Mouse (Mus musculus) midbrain, embryonic 15.5 days (tissue): ENCODE measurements around the gene Gm12355. TPM values are rescaled to one million over a fixed set of nuclear protein-coding genes. Genes with fewer than 3 reads are reported as not detected.
A peak's percentile ranks its signal among the peaks of the same experiment; 100 is the strongest.

ENCODE experiments used
- ATAC-seq: fragments of 200-750 bp; cut with Nextera tagmentation; replicated peaks from 2 replicates; pipeline ENCODE4 v1.8.0; 2017; ENCODE audit warnings: moderate TSS enrichment
- H3K27ac ChIP-seq: fragments of 300-500 bp; sonication (generic); 2 replicates; pipeline ENCODE4 v1.5.1; 2015; ENCODE audit warnings: mild to moderate bottlenecking, inconsistent platforms
- H3K27me3 ChIP-seq: fragments of 300-500 bp; sonication (generic); replicated peaks from 2 replicates; pipeline ENCODE4 v1.6.1; 2015; ENCODE audit warnings: inconsistent platforms
- H3K36me3 ChIP-seq: fragments of 300-500 bp; sonication (generic); replicated peaks from 2 replicates; pipeline ENCODE4 v1.6.1; 2015; ENCODE audit warnings: inconsistent platforms
- H3K4me1 ChIP-seq: fragments of 300-500 bp; sonication (generic); 2 replicates; pipeline ENCODE4 v1.6.1; 2015; ENCODE audit warnings: inconsistent platforms
- H3K4me2 ChIP-seq: fragments of 300-500 bp; sonication (generic); 2 replicates; pipeline ENCODE4 v1.6.1; 2015; ENCODE audit warnings: inconsistent platforms, mild to moderate bottlenecking, moderate library complexity
- H3K4me3 ChIP-seq: fragments of 300-500 bp; sonication (generic); 2 replicates; pipeline ENCODE4 v1.5.1; 2015; ENCODE audit warnings: mild to moderate bottlenecking, inconsistent platforms
- H3K9ac ChIP-seq: fragments of 300-500 bp; sonication (generic); 2 replicates; pipeline ENCODE4 v1.6.1; 2015; ENCODE audit warnings: mild to moderate bottlenecking, inconsistent platforms
- H3K9me3 ChIP-seq: fragments of 300-500 bp; sonication (generic); 2 replicates; pipeline ENCODE4 v1.6.1; 2016; ENCODE audit warnings: inconsistent platforms
- WGBS: fragments of 180-500 bp; shearing (Covaris S2); methylation state at CpG from one replicate; pipeline ENCODE4 v1.1.7; 2015; ENCODE audit warnings: mixed read lengths; 5-methylcytosine and 5-hydroxymethylcytosine counted together
- polyA plus RNA-seq: library from polyadenylated mRNA; unstranded; fragments of >200 nt; fragmentation: Nextera tagmentation; extraction: Ambion mirVana; gene quantifications from 2 replicates; pipeline ENCODE4 v1.2.1, GENCODE M21; 2015

The Gm12355 gene
- polyA plus RNA-seq, 1 experiment from 2014 or later: 0.66 TPM

DNA sequence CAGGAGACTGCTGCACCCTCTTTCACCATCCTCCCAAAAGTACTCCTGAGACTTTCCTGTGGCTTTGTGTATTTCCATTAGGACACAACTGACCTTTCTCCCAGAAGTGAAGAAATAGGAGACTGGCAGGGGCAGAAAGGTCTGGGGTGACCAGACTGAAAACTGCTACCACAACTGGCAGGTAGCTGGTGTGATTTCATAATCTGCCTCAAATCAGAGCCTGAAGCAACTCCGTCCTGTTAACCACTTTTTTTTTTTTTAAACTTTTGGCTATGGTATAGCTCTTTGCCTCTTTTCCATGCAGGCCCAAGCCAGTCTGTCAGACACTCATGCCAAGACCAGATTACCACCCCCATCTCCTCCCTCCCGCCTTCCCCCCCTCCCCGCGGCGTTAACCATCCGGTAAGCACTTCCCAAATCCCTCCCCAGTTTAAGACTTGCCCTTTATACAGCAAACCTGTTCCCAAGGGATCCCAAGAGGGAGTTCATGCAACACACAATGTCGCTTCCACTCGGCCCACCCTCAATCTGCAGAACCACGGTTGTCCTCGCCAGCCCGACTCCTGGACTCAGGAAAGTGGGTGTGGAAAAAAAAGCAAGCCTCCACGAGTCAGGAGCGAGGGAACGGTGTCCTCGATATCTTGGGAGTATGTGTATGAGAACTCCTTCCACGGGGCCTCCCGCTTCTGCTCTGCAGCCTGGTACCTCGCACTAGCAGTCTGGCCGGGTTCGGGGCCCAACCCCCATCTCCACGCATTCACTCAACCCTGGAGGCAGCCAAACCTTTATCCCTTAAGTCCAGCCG, 39.2 kb downstream of the Gm12355 start:
- under 1% methylated on average over 22 of the region's 22 CpGs for WGBS
- Histone ChIP-seq H3K4me1 (peaks cover 36% of the 10 kb centered on the region), H3K36me3 (peaks cover 13% of the 10 kb centered on the region; the same call in 1 of the 2 replicates)

DNA sequence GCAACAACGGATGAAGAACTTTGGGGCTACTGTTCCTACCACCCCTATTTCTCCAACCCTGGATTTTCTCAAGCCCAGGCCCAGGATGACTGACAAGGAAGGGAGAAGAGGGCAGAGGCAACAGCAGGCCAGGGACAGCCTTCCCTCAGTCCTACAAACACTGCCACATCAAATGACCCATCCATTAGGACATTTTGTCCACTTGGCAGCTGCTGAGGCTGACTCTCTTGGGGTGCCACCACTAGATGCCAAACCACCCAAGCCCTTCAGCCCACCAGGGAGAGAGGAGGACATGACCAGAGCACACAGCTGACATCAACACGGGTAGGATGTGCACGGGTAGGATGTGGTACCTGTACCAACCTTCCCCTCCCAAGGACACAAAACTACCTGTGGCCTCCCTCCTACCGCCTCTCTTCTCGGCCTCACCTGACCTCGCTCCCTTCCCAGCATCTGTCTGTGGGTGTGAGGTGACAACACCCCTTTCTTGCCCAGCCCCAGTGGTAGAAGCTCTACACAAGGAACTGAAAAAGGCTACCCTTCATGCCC, 40.8 kb downstream of the Gm12355 start:
- H3K4me1 ChIP-seq: peaks cover 36% of the 10 kb centered on the region
- WGBS: 92% methylated on average over 6 of the region's 6 CpGs
- 0 out of 2 replicates have a peak overlapping the region, but pooled peaks have one; percentile 73 for H3K4me2 ChIP-seq
- H3K9ac ChIP-seq: no peak overlapping the region
- no peaks in the 10 kb centered on the region for H3K9me3 ChIP-seq
- no peak overlapping the region for H3K4me3 ChIP-seq
- ATAC-seq: no peak
- no peak overlapping the region for H3K27ac ChIP-seq
- H3K36me3 ChIP-seq: peaks cover 16% of the 10 kb centered on the region; the same call in 1 of the 2 replicates
- H3K27me3 ChIP-seq: no peaks in the 10 kb centered on the region

More for the DNA sequence above, 39.2 kb downstream of the Gm12355 start:
- Histone ChIP-seq H3K27ac (peak overlapping the region; percentile 87), H3K4me3 (peak overlapping the region; percentile 87), H3K27me3 (no peaks in the 10 kb centered on the region), H3K4me2 (peak overlapping the region; percentile 73), H3K9me3 (no peaks in the 10 kb centered on the region), H3K9ac (peak overlapping the region; percentile 87)
- peak; percentile 46 for ATAC-seq

DNA sequence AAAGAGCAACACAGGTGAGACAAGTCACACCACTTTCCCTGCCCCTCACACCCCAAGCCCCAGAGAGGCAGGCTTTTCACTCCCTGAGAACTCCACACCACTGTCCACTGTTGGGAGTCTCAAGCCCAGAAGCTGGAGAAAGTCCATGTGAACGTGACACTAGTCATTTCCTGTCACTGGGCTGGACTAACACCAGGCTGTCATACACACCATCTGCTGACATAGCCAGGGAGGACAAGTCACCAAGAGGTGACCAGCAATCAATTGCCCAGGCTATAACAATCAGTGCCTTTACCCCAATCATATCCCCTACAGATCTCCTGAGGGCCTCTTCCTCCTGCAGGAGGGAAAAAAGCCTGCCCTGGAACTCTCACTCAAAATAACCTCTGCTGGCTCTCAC, 41.3 kb downstream of the Gm12355 start:
- Histone ChIP-seq H3K4me3 (no peak overlapping the region), H3K27ac (no peak overlapping the region), H3K27me3 (no peaks in the 10 kb centered on the region), H3K36me3 (peaks cover 16% of the 10 kb centered on the region; the same call in 1 of the 2 replicates), H3K9me3 (no peaks in the 10 kb centered on the region), H3K4me2 (no peak overlapping the region), H3K9ac (no peak overlapping the region), H3K4me1 (peaks cover 36% of the 10 kb centered on the region)
- no peak for ATAC-seq
- WGBS: 79% methylated on average over 1 of the region's 1 CpGs

DNA sequence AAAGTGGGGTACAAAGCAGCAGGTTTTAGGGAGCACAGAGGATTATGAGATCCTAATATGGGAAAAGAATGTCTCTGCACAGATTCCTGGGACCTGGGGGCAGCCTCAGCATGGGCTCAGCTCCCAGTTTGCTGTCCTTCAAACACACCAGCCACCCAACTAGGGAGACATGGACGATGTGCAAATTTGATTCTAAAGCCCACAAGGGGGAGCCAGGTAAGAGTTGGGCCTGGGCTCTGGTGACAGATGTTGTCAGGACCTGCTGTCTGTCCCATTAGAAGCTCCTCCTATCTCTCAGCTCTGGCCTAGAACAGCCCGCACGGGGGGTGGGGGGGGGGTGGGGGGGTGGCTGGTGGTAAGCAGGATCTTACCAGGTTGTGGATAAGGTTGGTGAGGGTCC, 41.9 kb downstream of the Gm12355 start:
- Histone ChIP-seq H3K4me1 (peaks cover 36% of the 10 kb centered on the region), H3K36me3 (peaks cover 16% of the 10 kb centered on the region; the same call in 1 of the 2 replicates), H3K9me3 (no peaks in the 10 kb centered on the region), H3K4me2 (no peak overlapping the region), H3K9ac (no peak overlapping the region), H3K27me3 (no peaks in the 10 kb centered on the region), H3K27ac (no peak overlapping the region), H3K4me3 (no peak overlapping the region)
- no peak for ATAC-seq
- 38% methylated on average over 3 of the region's 3 CpGs for WGBS

DNA sequence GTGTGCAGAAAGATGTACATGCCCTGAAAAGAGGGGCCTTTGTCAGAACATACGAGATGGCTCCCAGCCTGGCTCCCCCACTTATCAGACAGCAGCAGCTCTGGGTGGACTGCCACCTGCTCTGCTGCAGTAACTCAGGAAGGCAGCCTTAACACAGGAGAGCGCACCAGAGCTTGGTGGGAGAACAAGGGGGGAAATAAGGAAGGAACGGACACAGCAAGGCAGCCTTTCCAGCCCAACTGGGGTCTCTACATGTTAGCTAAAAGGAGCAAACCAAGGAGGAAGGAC, 42.3 kb downstream of the Gm12355 start:
- H3K4me2 ChIP-seq: no peak overlapping the region
- WGBS: 93% methylated on average over 3 of the region's 3 CpGs
- peaks cover 32% of the 10 kb centered on the region for H3K4me1 ChIP-seq
- no peaks in the 10 kb centered on the region for H3K9me3 ChIP-seq
- H3K27me3 ChIP-seq: no peaks in the 10 kb centered on the region
- peaks cover 16% of the 10 kb centered on the region; the same call in 1 of the 2 replicates for H3K36me3 ChIP-seq
- no peak for ATAC-seq
- H3K27ac ChIP-seq: no peak overlapping the region
- H3K4me3 ChIP-seq: no peak overlapping the region
- H3K9ac ChIP-seq: no peak overlapping the region

DNA sequence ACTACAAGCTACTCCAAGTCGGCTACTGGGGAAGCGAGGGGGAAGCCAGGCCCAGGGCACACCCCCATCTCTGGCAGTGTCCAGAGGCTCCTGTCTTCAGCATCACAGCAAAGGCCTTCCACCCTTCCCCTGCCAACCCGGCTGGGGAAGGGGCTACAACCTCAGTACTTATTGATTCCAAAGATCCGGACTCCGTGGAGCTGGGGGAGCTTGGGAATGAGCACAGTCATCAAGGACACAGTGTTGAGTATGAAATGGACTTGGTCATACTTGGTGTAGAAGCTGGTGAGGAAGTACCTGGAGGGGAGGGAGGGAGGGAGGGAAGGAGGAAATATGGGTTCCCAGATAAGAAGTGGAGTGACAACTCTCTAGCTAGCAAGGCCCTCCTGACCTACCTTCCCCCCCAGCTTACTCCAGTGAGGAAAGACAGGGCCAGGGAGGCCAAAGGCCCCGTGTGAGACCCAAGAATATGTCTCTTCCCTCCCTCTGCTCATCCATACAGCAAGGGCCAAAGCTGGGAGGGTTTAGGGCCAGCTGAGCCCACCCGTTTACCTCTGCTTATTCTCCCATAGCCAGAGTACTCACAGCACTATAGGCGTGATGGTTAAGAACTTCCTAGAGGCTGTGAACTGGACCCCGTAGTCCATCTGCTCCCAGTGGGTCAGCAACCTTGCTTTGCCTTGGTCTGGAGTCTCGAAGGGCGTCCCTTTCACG, 42.8 kb downstream of the Gm12355 start:
- H3K4me3 ChIP-seq: no peak overlapping the region
- ATAC-seq: no peak
- H3K4me1 ChIP-seq: peaks cover 27% of the 10 kb centered on the region
- no peak overlapping the region for H3K9ac ChIP-seq
- WGBS: 91% methylated on average over 12 of the region's 12 CpGs
- H3K27ac ChIP-seq: no peak overlapping the region
- H3K9me3 ChIP-seq: no peaks in the 10 kb centered on the region
- no peak overlapping the region for H3K4me2 ChIP-seq
- H3K36me3 ChIP-seq: peaks cover 16% of the 10 kb centered on the region; the same call in 1 of the 2 replicates
- H3K27me3 ChIP-seq: no peaks in the 10 kb centered on the region

DNA sequence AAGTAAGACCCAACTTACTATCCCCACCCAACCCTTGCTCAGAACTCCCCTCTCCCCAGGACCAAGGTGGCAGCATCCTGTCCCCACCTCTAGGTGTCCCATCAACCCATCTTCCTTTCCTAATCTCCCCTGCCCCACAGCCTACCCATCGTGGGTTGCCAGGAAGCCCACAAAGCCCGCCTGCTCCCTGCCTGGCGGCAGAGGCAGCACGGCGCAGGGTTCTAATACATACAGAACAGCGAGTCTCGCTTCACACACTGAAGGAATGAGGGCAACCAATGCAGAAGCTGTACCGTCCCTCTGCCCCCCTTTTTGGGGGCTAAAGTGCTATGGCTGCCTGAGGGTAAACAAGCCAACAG, 43.5 kb downstream of the Gm12355 start:
- no peak overlapping the region for H3K4me2 ChIP-seq
- WGBS: 75% methylated on average over 8 of the region's 8 CpGs
- H3K36me3 ChIP-seq: peaks cover 16% of the 10 kb centered on the region; the same call in 1 of the 2 replicates
- ATAC-seq: no peak
- H3K9me3 ChIP-seq: no peaks in the 10 kb centered on the region
- H3K27me3 ChIP-seq: no peaks in the 10 kb centered on the region
- H3K4me3 ChIP-seq: no peak overlapping the region
- H3K9ac ChIP-seq: no peak overlapping the region
- H3K27ac ChIP-seq: no peak overlapping the region
- peaks cover 23% of the 10 kb centered on the region for H3K4me1 ChIP-seq

DNA sequence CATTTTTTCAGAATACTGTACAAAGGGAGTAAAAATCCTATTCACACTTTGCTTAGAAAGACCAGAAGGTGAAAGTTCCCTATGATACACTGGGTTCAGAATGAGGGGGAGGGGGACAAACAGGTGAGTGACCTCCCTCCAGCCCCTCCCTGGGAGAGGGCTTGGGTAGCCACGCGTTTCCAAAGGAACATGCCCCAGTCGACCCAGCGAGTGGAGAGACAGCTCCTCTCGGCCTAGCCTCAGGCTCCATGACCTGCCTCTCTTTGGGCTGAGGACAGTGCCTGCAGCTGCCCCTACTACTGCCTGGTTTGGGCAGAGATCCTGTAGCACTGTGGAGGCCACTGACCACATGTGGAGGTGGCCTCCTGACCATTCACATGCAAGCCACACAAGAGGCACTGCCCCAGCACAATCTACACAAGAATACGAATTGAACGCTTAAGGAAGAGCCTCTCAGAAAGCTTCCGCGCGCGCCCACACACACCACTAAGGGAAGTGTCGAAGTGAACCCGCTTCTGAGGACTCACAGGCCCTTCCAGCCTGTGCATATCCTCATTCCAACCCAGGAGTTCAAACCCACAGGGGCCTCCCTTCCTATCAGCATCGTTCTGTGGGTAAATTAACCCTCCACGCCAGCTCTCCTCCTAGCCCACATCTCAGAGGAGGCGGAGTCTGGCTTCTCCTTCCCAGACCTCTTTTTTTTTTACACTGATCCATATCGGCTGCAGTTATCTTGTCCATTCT, 44.0 kb downstream of the Gm12355 start:
- Histone ChIP-seq H3K4me1 (peaks cover 23% of the 10 kb centered on the region), H3K4me2 (no peak overlapping the region), H3K4me3 (no peak overlapping the region), H3K36me3 (peaks cover 16% of the 10 kb centered on the region; the same call in 1 of the 2 replicates), H3K27me3 (no peaks in the 10 kb centered on the region), H3K9ac (no peak overlapping the region), H3K9me3 (no peaks in the 10 kb centered on the region), H3K27ac (no peak overlapping the region)
- 68% methylated on average over 17 of the region's 17 CpGs for WGBS
- no peak for ATAC-seq

DNA sequence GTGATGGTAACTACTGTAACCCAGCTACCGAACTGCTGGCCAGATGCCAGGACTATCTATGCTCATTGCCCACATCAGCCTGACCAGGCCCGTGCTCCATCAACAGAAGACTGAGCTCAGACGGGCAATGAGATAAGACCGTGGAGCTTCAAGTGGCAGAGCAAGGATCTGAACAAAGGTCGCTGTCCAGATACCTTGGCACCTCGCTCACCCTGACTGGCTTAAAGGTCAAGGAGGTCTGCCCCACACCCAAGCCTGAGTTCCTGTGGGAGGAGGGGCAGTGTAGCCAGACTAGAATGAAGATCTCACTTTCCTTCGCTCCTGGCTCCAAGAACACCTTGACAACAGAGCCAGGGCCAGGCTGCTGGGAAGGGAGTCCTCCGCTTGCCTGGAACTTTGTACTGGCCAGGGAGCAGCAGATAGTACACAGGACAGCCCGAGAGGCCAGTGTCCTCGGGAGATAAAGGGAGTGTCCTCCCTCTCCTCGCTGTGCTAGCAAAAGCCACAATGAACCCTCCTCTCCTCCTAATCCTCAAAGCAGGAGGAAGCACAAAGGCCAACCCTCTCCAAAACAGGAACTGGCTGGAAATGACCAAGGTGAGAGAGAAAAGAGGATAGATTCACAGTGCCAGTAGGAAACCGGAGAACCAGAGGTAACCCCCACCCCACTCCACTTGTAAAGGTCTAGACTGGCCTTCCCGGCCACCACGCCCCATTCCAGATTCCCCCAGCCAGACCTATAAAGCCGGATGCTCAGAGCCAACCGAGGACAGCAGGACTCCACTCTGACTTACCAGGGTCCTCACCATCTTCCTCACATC, 45.0 kb downstream of the Gm12355 start:
- no peaks in the 10 kb centered on the region for H3K27me3 ChIP-seq
- no peak overlapping the region for H3K4me3 ChIP-seq
- H3K27ac ChIP-seq: no peak overlapping the region
- peaks cover 13% of the 10 kb centered on the region for H3K4me1 ChIP-seq
- H3K9me3 ChIP-seq: no peaks in the 10 kb centered on the region
- no peak for ATAC-seq
- WGBS: 67% methylated on average over 16 of the region's 16 CpGs
- no peak overlapping the region for H3K4me2 ChIP-seq
- no peak overlapping the region for H3K9ac ChIP-seq
- peaks cover 16% of the 10 kb centered on the region; the same call in 1 of the 2 replicates for H3K36me3 ChIP-seq

DNA sequence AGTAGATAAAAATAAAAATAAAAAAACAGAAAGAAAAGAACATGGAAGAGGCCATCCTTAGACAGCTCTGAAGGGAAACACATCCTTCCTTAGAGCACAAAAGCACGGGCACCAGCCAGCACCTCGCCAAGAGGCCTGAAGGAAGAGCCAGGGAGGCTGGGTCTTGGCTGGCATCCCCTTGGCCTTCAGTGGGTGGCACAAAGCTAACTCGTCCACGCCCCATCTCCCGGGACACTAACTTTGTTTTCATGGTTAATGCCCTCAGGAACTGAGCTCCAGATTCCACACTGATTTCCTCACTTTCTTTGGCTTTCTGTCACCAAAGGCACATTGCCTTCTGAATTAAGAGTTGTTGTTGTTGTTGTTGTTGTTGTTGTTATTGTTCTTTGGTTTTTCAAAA, 47.7 kb downstream of the Gm12355 start:
- WGBS: 91% methylated on average over 5 of the region's 5 CpGs

More for the DNA sequence above, 47.7 kb downstream of the Gm12355 start:
- no peak for ATAC-seq
- Histone ChIP-seq H3K36me3 (peaks cover 13% of the 10 kb centered on the region; the same call in 1 of the 2 replicates), H3K27ac (no peak overlapping the region), H3K4me2 (no peak overlapping the region), H3K9ac (no peak overlapping the region), H3K4me1 (no peaks in the 10 kb centered on the region), H3K27me3 (no peaks in the 10 kb centered on the region), H3K9me3 (no peaks in the 10 kb centered on the region), H3K4me3 (no peak overlapping the region)
